Mouse (Mus musculus) ES-Bruce4 (cell line): ENCODE measurements at regions not wholly inside any gene's neighbourhood (a gene's known extent, or its start where the extent isn't known, plus 50 kb on each side); places are given as distances from the start of the nearest gene placed in this dataset.

ENCODE experiments used
- H3K27ac ChIP-seq: 2 replicates; pipeline ENCODE4 v1.5.1; 2012; ENCODE audit warnings: low read length, inconsistent platforms; ENCODE audit not compliant: insufficient read depth
- H3K27me3 ChIP-seq: 2 replicates; pipeline ENCODE4 v1.6.1; 2012; ENCODE audit warnings: mild to moderate bottlenecking, low read length, inconsistent platforms; ENCODE audit not compliant: control insufficient read depth, poor library complexity, insufficient read depth, severe bottlenecking
- H3K36me3 ChIP-seq: 2 replicates; pipeline ENCODE4 v1.6.1; 2012; ENCODE audit warnings: inconsistent platforms, mild to moderate bottlenecking, low read length, moderate library complexity; ENCODE audit not compliant: control insufficient read depth, poor library complexity, insufficient read depth, severe bottlenecking
- H3K4me1 ChIP-seq: one replicate; pipeline ENCODE4 v1.8.1; 2011; ENCODE audit warnings: low read length; ENCODE audit not compliant: control insufficient read depth, insufficient read depth
- H3K4me3 ChIP-seq: 2 replicates; pipeline ENCODE4 v1.5.1; 2011; ENCODE audit warnings: low read depth, mild to moderate bottlenecking, low read length
- H3K9ac ChIP-seq: 2 replicates; pipeline ENCODE4 v1.6.1; 2012; ENCODE audit warnings: low read depth, mild to moderate bottlenecking, inconsistent platforms; ENCODE audit not compliant: poor library complexity, severe bottlenecking
- H3K9me3 ChIP-seq: replicated peaks from 2 replicates; pipeline ENCODE4 v1.6.1; 2012; ENCODE audit warnings: mild to moderate bottlenecking, low read length, inconsistent platforms; ENCODE audit not compliant: control insufficient read depth, poor library complexity, insufficient read depth, severe bottlenecking
- CTCF ChIP-seq: IDR thresholded peaks from one replicate; pipeline ENCODE4 v1.8.1; 2011; ENCODE audit warnings: low read depth, low read length
- EP300 ChIP-seq: IDR thresholded peaks from 2 replicates; pipeline ENCODE4 v1.6.1; 2011; ENCODE audit warnings: low read depth, low read length; ENCODE audit not compliant: insufficient read depth
- POLR2A ChIP-seq: IDR thresholded peaks from one replicate; pipeline ENCODE4 v1.8.1; 2011; ENCODE audit warnings: low read length; ENCODE audit not compliant: insufficient read depth

- Histone ChIP-seq H3K27ac (no peak overlapping the region), H3K27me3 (no peaks in the 10 kb centered on the region), H3K9me3 (no peaks in the 10 kb centered on the region)
These were observed 336.3 kb downstream of the Mex3b start for GRCm38 (mm10) chr7:83203311-83204012.

GRCm38 (mm10) chr7:83204013-83204365 is 336.9 kb downstream of the Mex3b start:
- no peaks in the 10 kb centered on the region for H3K27me3 ChIP-seq
- no peaks in the 10 kb centered on the region for H3K4me1 ChIP-seq
- H3K27ac ChIP-seq, result no peak overlapping the region
- TF ChIP-seq EP300 (no peak), POLR2A (no peak), CTCF (no peak)
- H3K36me3 ChIP-seq, result no peaks in the 10 kb centered on the region
- H3K9ac ChIP-seq, result no peak overlapping the region
- no peak overlapping the region for H3K4me3 ChIP-seq
- H3K9me3 ChIP-seq, result no peaks in the 10 kb centered on the region

More at GRCm38 (mm10) chr7:83203311-83204012, 336.3 kb downstream of the Mex3b start:
- Histone ChIP-seq H3K36me3 (no peaks in the 10 kb centered on the region), H3K4me1 (no peaks in the 10 kb centered on the region), H3K4me3 (no peak overlapping the region), H3K9ac (no peak overlapping the region)
- TF ChIP-seq POLR2A, result no peak
- no peak for TF ChIP-seq EP300
- TF ChIP-seq CTCF, result no peak

GRCm38 (mm10) chr7:83204701-83205100 is 337.6 kb downstream of the Mex3b start:
- Histone ChIP-seq H3K9ac (no peak overlapping the region), H3K27me3 (no peaks in the 10 kb centered on the region), H3K36me3 (no peaks in the 10 kb centered on the region), H3K9me3 (no peaks in the 10 kb centered on the region), H3K27ac (no peak overlapping the region), H3K4me1 (no peaks in the 10 kb centered on the region), H3K4me3 (no peak overlapping the region)
- TF ChIP-seq POLR2A, result no peak
- no peak for TF ChIP-seq CTCF
- TF ChIP-seq EP300, result no peak

- H3K36me3 ChIP-seq, result no peaks in the 10 kb centered on the region
- no peak for TF ChIP-seq POLR2A
- TF ChIP-seq CTCF, result no peak
- no peak for TF ChIP-seq EP300
- no peak overlapping the region for H3K4me3 ChIP-seq
- no peaks in the 10 kb centered on the region for H3K27me3 ChIP-seq
- H3K9me3 ChIP-seq, result no peaks in the 10 kb centered on the region
- no peak overlapping the region for H3K9ac ChIP-seq
- H3K4me1 ChIP-seq, result no peaks in the 10 kb centered on the region
- no peak overlapping the region for H3K27ac ChIP-seq
These were observed 339.9 kb downstream of the Mex3b start for GRCm38 (mm10) chr7:83206999-83207398.

GRCm38 (mm10) chr7:83211611-83212010 is 344.5 kb downstream of the Mex3b start:
- no peaks in the 10 kb centered on the region for H3K9me3 ChIP-seq
- H3K27ac ChIP-seq, result no peak overlapping the region
- H3K36me3 ChIP-seq, result no peaks in the 10 kb centered on the region
- no peak overlapping the region for H3K9ac ChIP-seq
- no peaks in the 10 kb centered on the region for H3K4me1 ChIP-seq
- no peak for TF ChIP-seq POLR2A
- no peak for TF ChIP-seq EP300
- TF ChIP-seq CTCF, result no peak
- no peak overlapping the region for H3K4me3 ChIP-seq
- H3K27me3 ChIP-seq, result no peaks in the 10 kb centered on the region

GRCm38 (mm10) chr7:83222029-83222722 is 355.0 kb downstream of the Mex3b start:
- TF ChIP-seq CTCF, result no peak
- no peak for TF ChIP-seq EP300
- no peak for TF ChIP-seq POLR2A
- Histone ChIP-seq H3K27me3 (no peaks in the 10 kb centered on the region), H3K9ac (no peak overlapping the region), H3K36me3 (no peaks in the 10 kb centered on the region), H3K9me3 (no peaks in the 10 kb centered on the region), H3K4me1 (no peaks in the 10 kb centered on the region), H3K4me3 (no peak overlapping the region), H3K27ac (no peak overlapping the region)
